Mouse (Mus musculus) CD8-positive naive resting alpha-beta T cell, adult 2 months (primary cell): ENCODE results near the gene Cdk6.
"Not testable (repeated sequence)": the region's sequence is repeated elsewhere in the genome, so short reads cannot be mapped to it uniquely, and the experiment has no call there.

ENCODE experiments used
- DNase-seq, 2 experiments: peaks; one replicate each; pipeline ENCODE4 v3.0.0; 2022; ENCODE audit warnings: low read depth in 2 of 2, low spot score in 2 of 2

Gene Cdk6

DNA sequence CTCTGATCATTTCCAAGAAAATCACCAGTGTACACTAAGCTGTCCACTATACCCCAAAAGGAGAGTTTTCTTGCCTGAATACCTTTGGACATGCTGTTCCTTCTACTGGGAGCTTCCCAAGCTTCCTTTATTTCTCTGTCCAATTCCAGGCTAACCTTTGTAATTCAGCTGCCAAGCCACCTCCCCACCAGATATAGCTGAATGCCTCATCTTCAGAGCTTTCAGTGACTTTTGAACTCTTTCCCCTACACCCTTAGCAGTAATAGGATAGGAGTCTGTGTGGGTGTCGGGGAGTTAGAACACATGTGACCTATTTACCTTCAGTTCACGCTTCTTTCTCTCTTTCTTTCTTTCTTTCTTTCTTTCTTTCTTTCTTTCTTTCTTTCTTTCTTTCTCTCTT is 34.9 kb downstream of the Cdk6 start:
- DNase-seq, result no peak

DNA sequence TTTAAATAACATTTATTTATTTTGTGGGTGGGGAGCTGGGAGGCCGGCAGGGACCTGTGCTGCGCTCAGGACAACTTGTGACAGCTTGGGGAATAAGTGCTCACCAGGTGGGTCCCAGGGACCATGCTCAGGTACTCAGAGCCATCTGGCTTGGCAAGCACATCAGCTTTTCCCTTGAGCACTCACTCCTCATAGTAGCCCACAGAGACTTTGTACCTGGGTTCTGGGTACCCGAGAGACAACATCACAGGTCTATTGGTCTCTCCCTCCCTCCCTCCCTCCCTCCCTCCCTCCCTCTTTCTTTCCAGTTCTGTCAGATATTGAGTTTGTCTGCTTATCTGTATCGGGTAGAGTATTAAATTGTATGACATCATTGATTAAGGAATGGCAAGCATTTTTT is 38.0 kb downstream of the Cdk6 start:
- no peak for DNase-seq

DNA sequence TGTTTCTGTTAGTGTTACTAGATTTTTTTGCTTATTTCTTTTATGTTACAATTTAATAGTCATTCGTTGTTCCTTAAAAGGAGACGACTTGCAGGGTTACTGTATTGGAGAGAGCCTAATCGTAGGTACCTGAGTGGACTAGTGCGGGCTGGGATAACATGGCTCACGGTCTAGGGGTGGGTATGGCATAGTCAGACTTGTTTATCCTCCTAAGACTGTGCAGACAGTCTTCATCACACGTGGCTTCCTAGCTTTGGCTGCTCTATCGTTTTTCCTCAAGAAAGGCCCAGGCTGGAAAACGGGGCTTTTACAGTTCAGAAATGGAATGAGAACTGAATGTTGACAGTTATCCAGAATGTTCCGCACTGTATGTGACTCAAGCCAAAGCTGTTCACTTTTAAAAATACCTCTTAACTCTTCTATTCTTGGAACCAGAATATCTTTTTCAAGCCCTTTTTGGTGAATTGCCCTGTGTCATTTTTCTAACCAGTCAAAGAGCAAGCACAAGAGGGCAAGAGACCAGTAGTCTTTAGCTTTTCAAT is 39.5 kb downstream of the Cdk6 start:
- no peak for DNase-seq

DNA sequence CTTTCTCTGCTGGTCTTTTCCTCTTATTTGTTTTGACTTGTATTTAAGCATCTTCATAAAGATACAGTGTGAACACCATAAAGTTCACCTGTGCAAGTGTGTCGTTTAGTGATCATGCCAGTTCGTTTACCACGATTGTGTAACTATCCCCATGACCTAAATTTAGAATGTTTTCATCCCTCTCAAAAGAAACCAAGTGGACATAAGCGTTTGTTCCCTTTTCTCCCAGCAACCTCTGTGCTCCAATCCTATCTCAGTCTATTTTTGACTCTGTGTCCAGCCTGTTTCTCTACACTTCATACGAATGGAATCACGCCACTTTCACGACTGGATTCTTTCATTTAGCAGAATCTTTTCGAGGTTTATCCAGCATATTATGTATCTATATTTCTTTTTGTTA is 40.5 kb downstream of the Cdk6 start:
- DNase-seq, result no peak

DNA sequence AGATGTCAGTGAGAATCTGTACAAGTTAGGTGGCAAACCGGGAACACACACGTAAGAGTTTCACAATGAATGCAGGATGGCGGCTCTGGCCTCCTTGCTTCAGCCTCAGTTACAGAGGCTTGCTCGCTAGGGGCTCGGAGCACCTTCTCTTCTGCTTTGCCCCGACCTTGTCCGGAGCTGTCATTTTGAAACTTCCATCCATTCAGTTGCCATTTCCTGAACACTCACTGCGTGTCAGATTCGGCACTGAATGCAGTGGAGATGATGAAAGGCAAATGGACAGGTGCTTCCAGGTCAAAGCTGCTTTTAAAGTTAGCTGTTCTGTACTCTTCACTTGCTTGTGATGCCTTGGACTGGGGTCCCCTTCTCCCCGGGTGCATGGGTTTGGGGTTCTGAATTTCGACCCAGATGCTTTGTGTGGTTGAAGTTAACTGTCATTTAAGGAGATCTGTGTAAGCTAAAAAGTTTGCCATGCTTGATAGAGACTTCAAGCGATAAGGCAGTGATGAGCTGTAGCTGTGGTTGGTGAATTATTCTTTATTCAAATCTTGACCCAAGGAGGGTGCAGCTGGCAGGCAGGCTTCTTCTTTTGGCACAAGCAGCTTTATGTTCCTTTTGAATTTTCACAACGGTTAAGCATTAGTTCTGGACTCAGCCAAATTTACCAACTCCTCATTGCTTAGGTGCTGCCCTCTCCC is 41.2 kb downstream of the Cdk6 start:
- no peak for DNase-seq

DNA sequence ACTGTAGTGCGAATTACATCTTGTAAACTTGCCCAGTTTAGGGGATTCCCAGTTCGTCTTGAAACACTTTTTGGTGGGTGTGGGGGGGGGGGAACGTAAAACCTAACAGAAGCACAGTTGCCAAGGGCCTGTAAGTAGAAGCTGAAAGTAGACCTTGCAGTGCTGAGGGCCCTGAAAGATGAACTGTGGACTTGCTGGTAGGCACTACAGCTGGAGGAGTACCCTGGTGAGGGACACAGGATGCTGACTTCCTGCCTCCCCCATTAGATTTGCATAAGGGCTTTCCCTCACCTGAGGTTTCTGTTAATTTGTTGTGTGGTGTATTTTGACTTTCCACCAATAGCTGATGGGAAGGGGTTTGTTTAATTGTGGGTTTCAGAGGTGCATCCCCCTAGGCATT is 42.3 kb downstream of the Cdk6 start:
- no peak for DNase-seq

DNA sequence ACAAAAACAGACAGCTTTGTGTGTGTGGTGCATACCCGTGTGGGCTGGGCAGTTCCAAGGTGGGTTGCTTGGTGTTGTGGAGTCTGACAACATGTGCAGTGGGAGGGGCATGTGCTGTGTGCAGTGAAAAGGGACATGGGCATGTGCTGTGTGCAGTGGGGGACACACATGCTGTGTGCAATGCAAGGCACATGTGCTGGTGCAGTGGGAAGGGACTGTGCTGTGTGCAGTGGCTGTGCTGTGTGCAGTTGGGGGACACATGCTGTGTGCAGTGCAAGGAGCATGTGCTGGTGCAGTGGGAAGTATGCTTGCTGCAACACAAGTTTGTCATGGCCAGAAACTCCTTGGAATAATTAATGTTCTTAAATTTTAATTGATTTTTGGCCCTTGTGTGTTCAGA is 43.8 kb downstream of the Cdk6 start:
- DNase-seq, result no peak

DNA sequence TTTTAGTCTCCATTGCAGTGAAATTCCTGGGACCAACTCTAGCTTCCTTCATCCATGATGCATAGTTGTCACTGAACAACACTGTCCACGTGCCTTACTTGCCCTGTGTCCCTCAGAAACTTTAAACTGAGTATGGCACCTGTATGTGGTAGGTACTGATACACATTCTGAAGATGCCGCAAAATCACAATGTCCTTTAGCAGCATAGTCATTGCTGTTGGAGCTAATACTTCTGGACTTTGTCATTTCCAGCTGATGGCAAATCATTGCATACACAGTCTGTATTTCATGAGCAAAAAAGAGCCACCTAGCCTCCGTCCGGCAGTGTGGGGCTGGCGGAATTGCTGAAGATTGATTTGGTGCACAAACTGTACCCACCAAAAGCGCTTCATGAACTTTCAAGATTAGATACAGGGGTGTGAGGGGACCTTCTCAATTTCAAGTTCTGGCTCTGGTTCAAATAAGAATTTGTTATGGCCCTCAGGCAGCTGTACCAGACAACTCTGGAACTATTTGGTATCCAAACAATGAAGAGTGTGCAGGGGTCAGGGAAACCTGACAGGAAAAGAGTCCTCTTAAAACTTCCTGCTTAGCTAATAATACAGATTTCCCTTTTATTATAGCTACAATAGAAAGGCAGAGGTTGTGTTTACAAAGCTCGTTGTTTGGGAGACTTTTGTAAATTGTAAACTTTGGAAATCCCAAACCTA is 44.9 kb downstream of the Cdk6 start:
- no peak for DNase-seq

DNA sequence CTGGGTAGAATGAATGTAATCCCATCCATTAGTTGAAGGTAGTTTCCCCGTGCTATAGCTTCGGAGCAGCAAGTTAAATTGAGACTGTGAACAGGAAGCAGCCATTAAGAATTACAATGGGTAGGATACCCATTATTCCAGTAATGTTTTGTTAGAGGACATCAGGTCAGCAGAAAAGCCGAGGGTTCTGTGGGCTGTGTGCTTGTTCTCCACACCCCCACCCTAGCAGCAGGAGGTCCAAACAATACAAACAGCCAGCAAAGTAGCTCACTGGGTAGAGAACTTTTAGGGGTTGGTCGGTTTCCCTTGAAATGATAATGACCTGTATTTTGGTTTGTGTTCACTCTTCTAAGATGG is 45.4 kb downstream of the Cdk6 start:
- DNase-seq, result no peak

DNA sequence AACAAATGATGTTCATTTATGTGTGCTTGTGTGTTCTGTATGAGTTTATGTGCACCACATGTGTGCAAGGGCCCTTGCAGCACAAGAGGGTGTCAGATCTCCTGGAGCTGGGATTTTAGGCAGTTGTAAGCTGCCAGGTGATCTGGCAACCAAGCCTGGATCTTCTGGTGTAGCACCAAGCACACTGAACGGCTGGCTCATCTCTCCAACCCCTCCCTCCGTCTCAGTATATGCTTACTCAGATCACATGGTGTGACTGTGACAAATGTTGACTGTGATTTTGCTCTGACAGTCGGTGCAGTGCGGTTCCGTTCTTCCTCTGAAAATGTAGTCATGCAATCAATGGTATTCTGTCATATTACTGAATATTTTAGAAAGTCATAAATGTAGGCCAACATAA is 45.9 kb downstream of the Cdk6 start:
- no peak for DNase-seq

DNA sequence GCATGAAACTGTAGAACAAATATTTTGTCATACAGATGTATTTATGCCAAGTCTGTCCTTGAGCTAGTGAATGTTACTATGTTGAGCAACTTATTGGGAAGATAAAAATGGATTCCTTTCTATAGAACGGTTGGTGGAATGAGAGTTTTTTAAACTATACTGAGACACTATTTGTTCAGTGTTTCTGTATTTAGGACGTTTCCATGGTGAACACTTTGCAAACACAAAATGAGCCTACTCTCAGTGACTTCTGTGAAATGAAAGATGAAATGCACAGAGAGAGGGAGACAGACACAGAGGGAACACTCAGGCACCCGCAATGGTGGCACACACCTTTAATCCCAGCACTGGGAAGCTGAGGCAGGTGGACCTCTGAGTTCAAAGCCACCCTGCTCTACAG is 51.6 kb downstream of the Cdk6 start:
- no peak for DNase-seq

DNA sequence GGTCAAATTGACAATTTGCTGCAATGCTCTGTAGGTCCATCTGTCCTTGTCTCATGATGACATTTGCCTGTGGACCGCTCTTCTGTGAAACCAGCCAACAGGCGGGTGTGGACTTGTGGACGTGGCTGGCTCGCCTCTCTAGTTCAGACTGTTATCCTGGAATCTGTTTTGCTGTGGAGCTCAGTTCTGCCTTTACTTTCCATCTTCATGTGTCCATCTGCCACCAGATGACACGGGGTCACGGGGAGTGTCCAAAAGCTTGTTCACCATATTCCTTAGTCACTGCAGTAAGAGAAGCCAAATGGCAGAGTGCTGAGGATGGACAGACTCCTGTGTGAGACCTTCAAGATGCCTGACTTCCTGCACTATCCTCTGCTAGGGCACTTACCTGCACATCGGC is 52.9 kb downstream of the Cdk6 start:
- no peak for DNase-seq

DNA sequence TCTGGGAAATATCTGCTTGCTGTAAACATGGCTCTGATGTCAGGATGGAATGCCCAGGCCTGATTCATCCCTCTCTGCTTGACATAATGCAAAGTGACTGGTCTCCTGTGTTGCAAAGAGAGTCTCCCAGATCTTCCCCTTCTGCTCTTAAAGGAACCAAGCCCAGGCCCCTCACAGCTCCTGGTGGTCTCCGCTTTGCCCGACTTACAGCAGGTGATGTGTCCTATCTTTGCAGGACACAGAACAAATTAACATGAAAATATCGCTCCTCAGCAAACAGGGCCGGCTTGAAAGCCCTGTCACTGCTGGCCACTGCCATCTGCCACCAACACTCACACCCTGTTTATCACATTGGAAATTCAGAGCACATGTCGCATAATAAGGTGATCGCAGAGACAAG is 53.7 kb downstream of the Cdk6 start:
- DNase-seq, result no peak

DNA sequence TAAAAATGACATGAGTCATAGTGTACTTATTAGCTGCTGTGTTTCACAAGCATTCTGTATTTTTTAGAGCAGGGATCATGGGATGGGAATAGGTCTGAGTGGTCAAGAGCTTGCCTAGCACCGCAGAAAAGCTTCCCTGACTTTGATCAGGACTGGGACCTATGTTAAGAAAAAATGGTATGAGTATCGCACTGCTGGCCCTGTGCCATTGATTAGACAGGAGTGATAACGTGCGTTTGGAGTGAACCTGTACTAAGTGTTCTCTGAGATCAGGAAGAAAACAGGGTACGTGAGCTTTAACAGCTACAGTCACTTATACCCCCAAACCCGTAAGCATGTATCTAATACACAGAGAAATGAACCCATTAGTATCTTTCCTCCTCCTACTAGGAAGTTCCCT is 54.9 kb downstream of the Cdk6 start:
- no peak for DNase-seq

DNA sequence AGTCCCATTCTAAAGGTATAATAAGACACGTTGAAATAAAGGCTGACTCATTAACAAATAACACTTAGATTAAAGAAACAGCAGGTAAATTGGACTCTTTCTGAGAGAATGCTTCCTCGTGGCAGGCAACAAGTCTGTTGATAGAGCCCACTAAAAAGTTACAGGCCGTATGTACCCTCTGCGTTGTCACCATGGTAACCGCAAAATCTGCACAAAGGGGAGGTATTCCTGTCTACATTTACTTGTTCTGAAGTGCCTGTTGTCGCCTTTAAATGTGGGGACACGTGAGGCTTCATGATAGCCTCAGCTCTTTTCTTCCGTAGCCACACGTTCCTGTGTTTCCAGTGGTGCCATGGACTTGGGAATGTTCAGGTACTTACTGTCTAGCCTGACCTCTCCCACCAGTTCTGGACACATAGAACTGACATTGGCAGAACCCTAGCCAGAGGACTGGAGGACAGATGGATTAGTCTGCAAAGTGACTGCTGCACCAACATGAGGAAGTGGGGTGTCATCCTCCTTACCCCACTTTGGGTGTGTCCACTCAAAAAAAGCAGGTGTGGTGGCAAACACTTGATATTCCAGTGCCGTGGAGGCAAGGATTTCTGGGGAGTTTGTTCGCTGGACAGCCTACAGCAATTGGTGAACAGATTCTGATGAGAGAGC is 55.8 kb downstream of the Cdk6 start:
- no peak for DNase-seq

DNA sequence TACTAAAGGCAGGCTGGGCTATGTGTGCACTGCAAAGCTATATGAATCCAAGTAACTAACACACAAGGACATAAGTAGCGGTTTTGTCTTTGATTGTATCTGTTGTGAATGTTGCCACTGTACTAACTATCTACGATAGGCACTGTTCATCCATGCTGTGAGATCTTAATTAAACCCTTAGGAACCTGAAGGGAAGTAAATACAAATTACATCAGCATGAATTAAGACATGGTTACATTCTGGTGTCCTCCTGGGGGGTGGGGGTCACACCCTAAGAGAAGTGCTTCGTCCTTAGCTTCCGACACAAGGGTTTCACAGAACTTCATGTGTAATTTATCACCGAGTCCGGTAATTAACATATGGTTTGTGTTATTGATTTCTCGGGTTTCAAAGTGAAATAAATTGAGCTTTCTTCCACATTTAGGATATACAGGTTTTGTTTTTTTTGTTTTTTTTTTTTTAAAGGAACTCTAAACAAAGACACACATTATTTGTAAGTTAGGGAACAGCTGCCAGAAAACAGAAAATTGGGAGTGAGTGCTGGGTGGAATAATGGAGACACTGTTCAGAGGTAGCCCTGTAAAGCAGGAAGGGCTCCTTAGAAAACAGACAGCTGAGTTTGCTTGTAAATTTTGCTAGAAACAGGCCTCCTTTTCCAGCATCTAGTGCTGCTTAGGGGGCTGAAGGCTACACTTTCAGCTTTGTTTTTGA is 58.7 kb downstream of the Cdk6 start:
- no peak for DNase-seq

DNA sequence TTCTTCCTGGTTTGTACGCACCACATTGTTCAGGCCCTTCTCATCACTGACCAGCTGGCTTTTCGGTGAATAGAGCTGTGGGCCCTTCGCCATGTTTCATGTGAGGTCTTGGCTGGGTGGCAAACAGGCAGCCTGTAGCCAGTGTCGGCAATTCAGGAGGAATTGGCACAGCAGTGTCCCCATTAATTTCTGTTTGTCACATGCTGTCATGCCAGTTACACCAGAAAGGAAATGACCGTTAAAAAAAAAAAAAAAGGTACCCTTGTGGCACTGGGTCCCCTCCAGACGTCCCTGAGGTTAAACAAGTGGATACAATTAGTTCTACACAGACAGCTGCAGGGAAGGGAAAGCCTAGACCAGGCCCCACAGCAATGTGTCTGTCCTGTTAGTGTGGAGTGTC is 63.8 kb downstream of the Cdk6 start:
- no peak for DNase-seq

DNA sequence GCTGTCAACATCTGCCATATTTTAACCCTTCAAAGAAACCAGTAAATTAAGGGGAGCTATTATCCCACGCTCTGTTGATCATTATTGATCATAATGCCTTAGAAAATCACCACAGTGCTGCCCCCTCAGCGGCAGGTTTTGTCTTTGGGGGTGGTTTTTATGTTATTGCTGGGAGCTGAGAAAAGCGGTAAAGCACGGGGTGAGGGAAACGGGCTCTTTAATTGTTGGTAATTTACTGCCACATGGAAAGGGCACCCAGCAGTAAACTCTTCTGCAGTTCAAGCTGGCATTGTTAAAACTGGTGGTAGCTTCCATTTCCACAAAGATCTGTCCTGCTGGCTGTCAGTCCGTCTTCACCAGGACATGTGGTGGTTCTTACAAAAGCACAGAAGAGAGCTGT is 64.2 kb downstream of the Cdk6 start:
- no peak for DNase-seq

DNA sequence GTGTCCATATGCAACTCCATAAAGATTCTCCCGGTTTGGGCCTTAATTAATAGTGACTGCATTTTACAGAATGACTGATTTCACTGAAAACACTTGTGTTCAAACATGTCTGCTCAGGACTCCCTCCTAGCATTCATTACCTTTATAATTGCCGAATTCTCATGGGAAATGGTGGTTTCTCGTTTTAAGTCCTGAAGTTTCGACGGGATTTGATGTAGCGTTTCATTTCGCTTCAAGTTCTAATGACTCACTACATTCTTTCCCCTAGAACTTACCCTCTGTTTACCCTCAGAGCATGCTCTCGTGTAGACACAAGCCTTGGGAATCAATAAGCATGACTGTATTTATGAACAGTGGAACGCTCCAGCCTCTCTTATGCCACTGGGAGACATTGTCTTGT is 66.6 kb downstream of the Cdk6 start:
- DNase-seq, result no peak

DNA sequence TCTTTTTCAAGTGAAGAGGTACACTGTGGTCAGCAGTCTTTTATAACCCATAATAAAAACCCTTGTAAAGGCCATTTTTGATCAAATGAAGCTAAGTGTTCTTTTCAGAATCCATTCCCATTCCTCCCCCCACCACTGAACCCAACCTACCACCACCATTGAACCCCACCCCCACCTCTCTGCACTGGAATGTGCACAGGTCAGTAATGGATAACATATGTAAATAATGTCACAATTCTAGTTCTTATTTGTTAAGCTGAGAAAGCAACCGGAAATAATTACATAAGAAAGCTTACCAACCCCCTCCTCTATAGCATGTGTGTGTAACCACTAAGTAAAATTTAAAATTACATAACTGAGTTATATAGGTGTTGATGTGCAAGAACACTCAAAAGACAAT is 76.9 kb downstream of the Cdk6 start:
- not testable (repeated sequence) for DNase-seq

DNA sequence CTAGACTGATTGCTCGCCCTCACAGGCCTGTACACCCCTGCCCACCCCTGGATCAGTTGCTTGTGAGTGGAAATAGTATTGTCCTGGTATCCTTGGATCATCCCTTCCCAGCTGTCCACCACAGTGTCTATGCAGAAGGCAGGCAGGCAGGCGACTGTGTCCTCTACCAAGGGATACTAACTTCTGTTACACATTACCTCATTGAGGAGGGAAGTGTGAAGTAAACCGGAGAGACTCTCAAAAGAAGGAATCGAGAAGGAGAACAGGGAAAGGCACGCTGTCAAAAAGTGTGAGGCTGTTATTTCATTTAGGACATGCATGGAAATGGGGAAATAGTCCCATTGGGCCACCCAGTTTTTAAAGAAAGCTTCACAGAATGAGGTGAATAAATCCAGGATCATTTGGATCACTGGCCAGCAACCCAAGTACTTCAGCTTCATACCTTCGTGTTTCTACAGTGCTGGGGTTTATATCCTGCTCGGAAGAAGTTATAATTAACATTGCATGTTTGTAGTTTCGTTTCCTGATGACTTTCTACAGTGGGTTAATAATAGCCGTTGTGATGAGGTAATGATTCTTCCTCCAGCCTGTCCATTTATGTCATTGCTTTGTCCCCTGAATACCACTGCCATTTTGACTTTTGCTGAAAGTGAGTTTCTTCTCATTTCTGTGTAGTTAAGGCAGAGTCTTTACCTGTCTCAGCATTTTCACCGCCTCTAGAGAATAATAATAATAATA is 79.0 kb downstream of the Cdk6 start:
- DNase-seq, result no peak
